Mouse (Mus musculus): ENCODE results near the gene Casp9. TPM values are rescaled to one million over a fixed set of nuclear protein-coding genes. Genes with fewer than 3 reads are reported as not detected.

The Casp9 gene
- polyA plus RNA-seq, 1 experiment = 21.6 TPM

DNA sequence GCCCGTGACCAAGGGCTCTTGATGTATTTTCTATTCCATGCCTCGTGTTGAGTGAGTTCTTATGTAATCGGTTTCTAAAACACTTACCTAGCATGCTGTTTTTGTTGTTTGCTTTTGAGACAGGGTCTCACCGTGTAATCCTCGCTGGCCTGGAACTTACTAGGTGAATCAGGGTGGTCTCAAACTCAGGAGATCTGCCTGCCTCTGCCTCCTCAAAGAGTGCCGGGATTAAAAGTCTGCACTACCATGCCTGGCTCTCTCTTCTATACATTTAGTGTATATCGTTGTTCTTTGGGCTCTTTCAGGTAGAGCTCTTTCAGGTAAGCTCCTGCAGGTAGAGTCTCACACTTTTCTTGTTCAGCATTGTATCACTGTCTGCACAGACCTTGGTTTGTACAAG lies 1.9 kb upstream of the Casp9 start:
- no peak for TF ChIP-seq POLR2A (IDR thresholded peaks at IDR 0.05; ENCODE audit: extremely low read depth, insufficient read depth, low read length)
- TF ChIP-seq CTCF (IDR thresholded peaks at IDR 0.05; ENCODE audit: extremely low read depth, insufficient read depth, low read length) = no peak
- Histone ChIP-seq H3K4me1 (ENCODE audit: control insufficient read depth, insufficient read depth, low read length) (peaks cover 5% of the 10 kb centered on the region), H3K4me3 (ENCODE audit: insufficient read depth, low read length) (no peak overlapping the region), H3K27ac (ENCODE audit: insufficient read depth, low read length) (no peak overlapping the region)

DNA sequence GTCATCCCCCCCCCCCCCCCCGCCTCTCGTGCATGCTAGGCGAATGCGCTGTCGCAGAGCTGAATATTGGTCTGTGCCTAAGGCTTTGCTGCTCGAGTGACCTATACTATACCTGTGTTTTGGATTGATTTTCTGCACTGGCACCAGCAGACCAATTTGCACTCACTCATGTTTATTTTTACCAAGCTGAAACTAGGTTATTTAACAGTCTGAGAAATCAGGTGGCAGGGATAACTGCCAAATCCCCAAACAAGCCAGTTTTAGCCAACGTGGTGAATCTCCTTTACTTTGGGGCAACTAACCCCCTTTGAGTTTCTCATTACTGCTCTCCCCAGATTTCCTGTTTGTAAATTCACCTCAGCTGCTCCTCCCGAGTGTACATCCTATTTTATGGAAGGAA lies 1.5 kb upstream of the Casp9 start:
- Histone ChIP-seq H3K27ac (ENCODE audit: insufficient read depth, low read length) (no peak overlapping the region), H3K4me1 (ENCODE audit: control insufficient read depth, insufficient read depth, low read length) (peaks cover 5% of the 10 kb centered on the region), H3K4me3 (ENCODE audit: insufficient read depth, low read length) (no peak overlapping the region)
- TF ChIP-seq CTCF (IDR thresholded peaks at IDR 0.05; ENCODE audit: extremely low read depth, insufficient read depth, low read length) = no peak
- TF ChIP-seq POLR2A (IDR thresholded peaks at IDR 0.05; ENCODE audit: extremely low read depth, insufficient read depth, low read length) = no peak

DNA sequence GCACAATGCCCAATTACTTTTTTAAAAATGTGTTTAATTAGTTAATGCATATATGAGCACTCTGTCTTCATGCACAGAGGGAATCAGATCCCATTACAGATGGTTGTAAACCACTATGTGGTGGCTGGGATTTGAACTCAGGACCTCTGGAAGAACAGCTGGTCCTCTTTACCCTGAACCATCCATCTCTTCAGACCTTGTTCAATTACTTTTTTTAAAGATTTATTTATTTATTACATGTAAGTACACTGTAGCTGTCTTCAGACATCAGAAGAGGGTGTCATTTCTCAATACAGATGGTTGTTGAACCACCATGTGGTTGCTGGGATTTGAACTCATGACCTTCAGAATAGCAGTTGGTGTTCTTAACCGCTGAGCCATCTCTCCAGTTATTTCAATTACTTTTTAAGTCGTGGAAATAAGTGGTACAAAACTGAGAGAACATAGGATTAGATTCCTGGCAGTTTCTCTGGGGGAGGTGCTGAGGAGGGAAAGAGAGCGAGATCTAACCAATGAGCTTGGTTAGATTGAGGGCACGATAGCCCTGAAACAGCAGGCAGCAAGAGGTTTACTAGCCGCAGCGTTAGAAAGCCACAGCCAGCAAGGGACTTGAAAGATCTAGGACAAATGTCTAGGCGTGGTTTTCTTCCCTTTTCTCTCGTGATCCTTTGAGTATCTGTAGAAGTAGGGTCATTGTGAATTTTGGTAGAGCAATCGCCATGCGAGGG lies 694 bp upstream of the Casp9 start:
- Histone ChIP-seq H3K4me3 (ENCODE audit: insufficient read depth, low read length) (peak overlapping the region; percentile 79), H3K27ac (ENCODE audit: insufficient read depth, low read length) (peak overlapping the region; percentile 49), H3K4me1 (ENCODE audit: control insufficient read depth, insufficient read depth, low read length) (peaks cover 5% of the 10 kb centered on the region)
- no peak for TF ChIP-seq CTCF (IDR thresholded peaks at IDR 0.05; ENCODE audit: extremely low read depth, insufficient read depth, low read length)
- TF ChIP-seq POLR2A (IDR thresholded peaks at IDR 0.05; ENCODE audit: extremely low read depth, insufficient read depth, low read length) = no peak

DNA sequence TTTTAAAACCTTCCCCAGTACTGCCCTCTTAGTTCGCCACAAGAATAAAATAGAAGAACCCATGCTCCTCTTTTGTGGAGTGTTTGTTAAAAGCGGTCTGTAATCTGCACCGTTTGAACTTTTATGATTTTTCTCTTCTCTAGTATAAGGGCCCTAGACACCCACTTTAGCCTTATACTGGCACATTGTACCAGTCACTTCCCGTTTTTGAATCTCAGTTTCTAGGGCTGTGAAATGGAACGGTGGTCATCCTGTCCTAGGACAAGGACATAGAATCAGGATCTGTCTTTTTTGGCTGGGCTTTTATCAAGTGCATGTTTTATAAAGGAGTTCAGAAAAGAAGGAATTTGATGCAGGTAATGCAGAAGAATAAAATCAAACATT lies 732 bp downstream of the Casp9 start:
- peak overlapping the region; percentile 70 for H3K27ac ChIP-seq (ENCODE audit: insufficient read depth, low read length)
- TF ChIP-seq POLR2A (IDR thresholded peaks at IDR 0.05; ENCODE audit: extremely low read depth, insufficient read depth, low read length) = no peak
- no peak for TF ChIP-seq CTCF (IDR thresholded peaks at IDR 0.05; ENCODE audit: extremely low read depth, insufficient read depth, low read length)
- H3K4me1 ChIP-seq (ENCODE audit: control insufficient read depth, insufficient read depth, low read length) = peaks cover 5% of the 10 kb centered on the region
- peak overlapping the region; percentile 79 for H3K4me3 ChIP-seq (ENCODE audit: insufficient read depth, low read length)

DNA sequence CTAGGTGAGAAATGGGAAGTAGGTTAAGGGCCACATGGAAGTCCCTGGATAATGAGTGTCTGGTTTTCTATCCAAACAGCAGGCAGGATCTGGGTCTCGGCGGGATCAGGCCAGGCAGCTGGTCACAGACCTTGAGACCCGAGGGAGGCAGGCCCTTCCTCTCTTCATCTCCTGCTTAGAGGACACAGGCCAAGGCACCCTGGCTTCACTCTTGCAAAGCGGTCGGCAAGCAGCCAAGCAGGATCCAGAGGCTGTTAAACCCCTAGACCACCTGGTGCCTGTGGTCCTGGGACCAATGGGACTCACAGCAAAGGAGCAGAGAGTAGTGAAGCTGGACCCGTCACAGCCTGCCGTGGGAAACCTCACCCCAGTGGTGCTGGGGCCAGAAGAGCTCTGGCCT lies 2.9 kb downstream of the Casp9 start:
- Histone ChIP-seq H3K27ac (ENCODE audit: insufficient read depth, low read length) (no peak overlapping the region), H3K4me3 (ENCODE audit: insufficient read depth, low read length) (no peak overlapping the region), H3K4me1 (ENCODE audit: control insufficient read depth, insufficient read depth, low read length) (peaks cover 5% of the 10 kb centered on the region)
- no peak for TF ChIP-seq CTCF (IDR thresholded peaks at IDR 0.05; ENCODE audit: extremely low read depth, insufficient read depth, low read length)
- no peak for TF ChIP-seq POLR2A (IDR thresholded peaks at IDR 0.05; ENCODE audit: extremely low read depth, insufficient read depth, low read length)

DNA sequence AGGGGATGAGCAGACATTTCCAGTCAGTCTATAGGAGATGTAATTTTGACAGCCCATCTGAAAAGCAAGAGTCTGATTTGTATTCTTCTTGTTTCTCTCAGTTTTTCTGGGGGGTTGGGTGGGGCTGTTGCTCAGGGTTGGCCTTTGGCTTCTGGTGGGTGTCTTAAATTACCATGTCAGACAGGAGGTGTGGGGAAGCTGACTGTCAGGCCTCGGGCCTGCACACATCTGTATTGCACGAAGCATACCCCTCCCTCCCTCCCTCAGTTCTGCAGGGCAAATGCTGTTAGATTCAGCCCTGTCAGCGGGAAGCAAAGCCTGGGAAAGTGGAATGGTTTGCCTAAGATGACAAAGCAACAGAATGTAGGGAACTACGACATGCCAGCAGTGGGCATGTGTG lies 3.5 kb downstream of the Casp9 start:
- no peak for TF ChIP-seq CTCF (IDR thresholded peaks at IDR 0.05; ENCODE audit: extremely low read depth, insufficient read depth, low read length)
- no peak for TF ChIP-seq POLR2A (IDR thresholded peaks at IDR 0.05; ENCODE audit: extremely low read depth, insufficient read depth, low read length)
- Histone ChIP-seq H3K4me3 (ENCODE audit: insufficient read depth, low read length) (no peak overlapping the region), H3K27ac (ENCODE audit: insufficient read depth, low read length) (no peak overlapping the region), H3K4me1 (ENCODE audit: control insufficient read depth, insufficient read depth, low read length) (peaks cover 5% of the 10 kb centered on the region)

DNA sequence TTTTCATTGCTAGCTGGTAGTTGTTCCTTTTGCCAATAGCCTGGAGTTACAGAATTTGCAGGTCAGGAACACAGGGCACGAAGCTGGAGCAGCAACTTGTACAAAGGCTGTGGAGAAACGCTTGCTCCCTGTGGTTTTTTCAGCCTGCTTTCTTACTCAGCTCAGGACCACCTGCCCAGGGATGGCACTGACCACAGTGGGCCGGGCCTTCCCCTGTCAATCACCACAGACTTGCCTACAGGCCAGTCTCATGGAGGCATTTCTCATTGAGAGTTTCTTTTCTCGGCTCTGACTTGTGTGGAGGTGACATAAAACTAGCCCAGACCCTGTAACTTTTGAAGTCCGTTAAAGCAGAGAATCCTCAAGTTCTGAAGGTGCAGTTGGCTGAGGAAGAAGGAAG lies 4.1 kb downstream of the Casp9 start:
- Histone ChIP-seq H3K4me1 (ENCODE audit: control insufficient read depth, insufficient read depth, low read length) (peaks cover 5% of the 10 kb centered on the region), H3K4me3 (ENCODE audit: insufficient read depth, low read length) (no peak overlapping the region), H3K27ac (ENCODE audit: insufficient read depth, low read length) (no peak overlapping the region)
- no peak for TF ChIP-seq CTCF (IDR thresholded peaks at IDR 0.05; ENCODE audit: extremely low read depth, insufficient read depth, low read length)
- no peak for TF ChIP-seq POLR2A (IDR thresholded peaks at IDR 0.05; ENCODE audit: extremely low read depth, insufficient read depth, low read length)

DNA sequence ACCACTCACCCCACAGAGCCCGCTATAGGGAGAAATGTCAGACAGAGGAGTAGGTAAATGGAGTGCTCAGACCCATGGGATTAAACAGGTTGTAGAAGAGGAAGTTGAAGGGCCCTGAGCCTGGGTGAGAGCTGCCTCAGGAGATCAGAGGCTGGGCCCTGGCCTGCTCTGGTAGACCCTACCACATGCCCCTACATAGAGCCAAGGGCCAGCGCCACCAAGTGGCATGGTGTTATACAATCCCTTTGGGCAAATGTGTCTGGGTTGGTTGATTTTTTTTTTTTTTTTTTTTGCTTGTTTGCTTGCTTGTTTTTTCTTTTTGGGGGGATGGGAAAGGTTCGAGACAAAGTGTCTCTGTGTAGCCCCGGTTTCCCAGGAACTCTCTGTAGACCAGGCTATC lies 10.7 kb downstream of the Casp9 start:
- Histone ChIP-seq H3K4me3 (ENCODE audit: insufficient read depth, low read length) (no peak overlapping the region), H3K27ac (ENCODE audit: insufficient read depth, low read length) (no peak overlapping the region), H3K4me1 (ENCODE audit: control insufficient read depth, insufficient read depth, low read length) (no peaks in the 10 kb centered on the region)
- no peak for TF ChIP-seq CTCF (IDR thresholded peaks at IDR 0.05; ENCODE audit: extremely low read depth, insufficient read depth, low read length)
- no peak for TF ChIP-seq POLR2A (IDR thresholded peaks at IDR 0.05; ENCODE audit: extremely low read depth, insufficient read depth, low read length)

DNA sequence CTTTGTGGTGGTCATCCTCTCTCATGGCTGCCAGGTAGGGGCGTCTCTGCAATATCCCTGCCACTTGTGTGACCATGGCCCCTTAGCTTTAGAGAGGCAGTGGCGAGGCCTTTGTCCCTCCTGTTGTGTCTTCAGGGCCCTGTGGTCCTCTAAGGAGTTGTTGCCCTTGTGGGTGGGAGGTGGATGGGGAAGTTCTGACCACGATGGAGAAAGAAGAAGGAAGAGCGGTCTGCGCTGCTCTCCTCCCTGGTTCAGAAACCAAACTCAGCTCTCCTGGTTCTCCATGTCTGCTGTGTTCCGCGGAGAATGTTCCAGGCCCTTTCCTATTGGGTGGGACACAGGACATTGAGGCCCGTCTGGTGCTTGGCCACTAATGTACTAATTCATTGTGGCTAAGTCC lies 12.5 kb downstream of the Casp9 start:
- no peaks in the 10 kb centered on the region for H3K4me1 ChIP-seq (ENCODE audit: control insufficient read depth, insufficient read depth, low read length)
- TF ChIP-seq CTCF (IDR thresholded peaks at IDR 0.05; ENCODE audit: extremely low read depth, insufficient read depth, low read length) (no peak), POLR2A (IDR thresholded peaks at IDR 0.05; ENCODE audit: extremely low read depth, insufficient read depth, low read length) (no peak)
- H3K27ac ChIP-seq (ENCODE audit: insufficient read depth, low read length) = no peak overlapping the region
- H3K4me3 ChIP-seq (ENCODE audit: insufficient read depth, low read length) = no peak overlapping the region

DNA sequence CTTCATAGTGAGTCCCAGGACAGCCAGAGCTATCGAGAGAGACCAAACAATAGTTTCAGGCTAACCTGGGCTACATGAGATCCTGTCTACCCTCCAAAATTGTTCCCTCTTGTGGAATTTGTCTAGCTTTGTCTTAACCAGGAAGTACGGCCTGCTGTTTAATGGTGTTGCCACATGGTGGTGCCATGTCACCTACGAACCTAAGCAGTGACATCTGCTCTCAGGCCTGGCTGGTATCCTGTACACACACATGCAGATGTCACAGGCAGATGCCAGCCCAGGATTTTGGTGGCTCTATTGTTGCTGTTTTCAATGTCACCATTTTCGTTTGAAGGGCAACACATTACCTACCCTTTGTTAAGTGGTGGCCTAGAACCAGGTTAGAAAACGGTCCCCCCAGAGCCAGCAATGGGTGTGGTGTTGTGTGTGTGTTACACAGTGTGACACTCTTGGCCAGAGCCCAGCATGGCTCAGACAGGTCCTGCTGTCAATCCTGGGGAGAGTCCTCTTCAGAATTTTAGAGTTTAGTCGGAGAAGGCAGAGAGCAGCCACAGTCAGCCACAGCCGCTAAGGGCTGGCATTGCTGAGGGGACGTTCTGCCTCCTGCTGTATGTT lies 16.5 kb downstream of the Casp9 start:
- no peak for TF ChIP-seq POLR2A (IDR thresholded peaks at IDR 0.05; ENCODE audit: extremely low read depth, insufficient read depth, low read length)
- TF ChIP-seq CTCF (IDR thresholded peaks at IDR 0.05; ENCODE audit: extremely low read depth, insufficient read depth, low read length) = peak; percentile 90
- Histone ChIP-seq H3K4me1 (ENCODE audit: control insufficient read depth, insufficient read depth, low read length) (no peaks in the 10 kb centered on the region), H3K27ac (ENCODE audit: insufficient read depth, low read length) (no peak overlapping the region), H3K4me3 (ENCODE audit: insufficient read depth, low read length) (no peak overlapping the region)

Measured in cortical plate, adult 2 months (tissue).